8 mouse cellular contexts compared by ENCODE assay signal in genomic region chr7:28168320-28169115, GRCm38 (mm10). TPM values are rescaled to one million over a fixed set of nuclear protein-coding genes. Genes with fewer than 3 reads are reported as not detected.
DNase-seq lines count a peak whose midpoint lies in the region; ATAC-seq and TF ChIP-seq lines count a peak whose summit lies in the region.

No protein-coding gene starts in this region.

- DNase-seq in CD4-positive helper T cell, adult 2 months (ENCODE audit: low read depth, low spot score), result peak; percentile 83
- DNase-seq in adrenal gland, postnatal 10 days, result peak; percentile 84

- peaks cover 27% of the 10 kb centered on the region for H3K4me1 ChIP-seq in embryonic facial prominence, embryonic 13.5 days
- peaks cover 14% of the 10 kb centered on the region for H3K4me1 ChIP-seq in heart, embryonic 11.5 days (ENCODE audit: control insufficient read depth, insufficient read depth, low read length)
- peaks cover 11% of the 10 kb centered on the region for H3K4me1 ChIP-seq in kidney, embryonic 14.5 days (ENCODE audit: control insufficient read depth, insufficient read depth, low read length)
- peaks cover 43% of the 10 kb centered on the region for H3K4me1 ChIP-seq in liver, embryonic 12.5 days
- peaks cover 25% of the 10 kb centered on the region for H3K4me1 ChIP-seq in stomach, embryonic 15.5 days

- H3K27me3 ChIP-seq in embryonic facial prominence, embryonic 13.5 days, result no peaks in the 10 kb centered on the region
- no peaks in the 10 kb centered on the region for H3K27me3 ChIP-seq in heart, embryonic 11.5 days (ENCODE audit: control insufficient read depth, insufficient read depth, low read length)
- no peaks in the 10 kb centered on the region for H3K27me3 ChIP-seq in kidney, embryonic 14.5 days (ENCODE audit: control insufficient read depth, insufficient read depth, low read length)
- H3K27me3 ChIP-seq in liver, embryonic 12.5 days (replicated peaks), result no peaks in the 10 kb centered on the region
- H3K27me3 ChIP-seq in myocyte (ENCODE audit: control insufficient read depth, insufficient read depth, insufficient read length), result no peaks in the 10 kb centered on the region
- H3K27me3 ChIP-seq in stomach, embryonic 15.5 days (replicated peaks), result no peaks in the 10 kb centered on the region

- peaks cover 38% of the 10 kb centered on the region for H3K79me2 ChIP-seq in myocyte (ENCODE audit: control insufficient read depth, insufficient read depth)

- no peaks in the 10 kb centered on the region for H3K36me3 ChIP-seq in embryonic facial prominence, embryonic 13.5 days
- no peaks in the 10 kb centered on the region for H3K36me3 ChIP-seq in heart, embryonic 11.5 days (ENCODE audit: control insufficient read depth, insufficient read depth, low read length)
- H3K36me3 ChIP-seq in kidney, embryonic 14.5 days (ENCODE audit: control insufficient read depth, insufficient read depth, low read length), result no peaks in the 10 kb centered on the region
- no peaks in the 10 kb centered on the region for H3K36me3 ChIP-seq in liver, embryonic 12.5 days
- H3K36me3 ChIP-seq in myocyte (ENCODE audit: control insufficient read depth, insufficient read depth), result no peaks in the 10 kb centered on the region
- H3K36me3 ChIP-seq in stomach, embryonic 15.5 days, result no peaks in the 10 kb centered on the region

- 7% methylated on average over 9 of the region's 9 CpGs for WGBS in embryonic facial prominence, embryonic 13.5 days
- WGBS in heart, embryonic 11.5 days (ENCODE audit: insufficient replicate concordance), result 10% methylated on average over 9 of the region's 9 CpGs
- WGBS in kidney, embryonic 14.5 days, result 9% methylated on average over 9 of the region's 9 CpGs
- WGBS in liver, embryonic 12.5 days (ENCODE audit: insufficient replicate concordance), result 6% methylated on average over 9 of the region's 9 CpGs
- 11% methylated on average over 9 of the region's 9 CpGs for WGBS in stomach, embryonic 15.5 days

- H3ac ChIP-seq in myocyte (ENCODE audit: control insufficient read depth, insufficient read length), result no peak overlapping the region

- no peak for TF ChIP-seq POLR2A in myocyte (IDR thresholded peaks at IDR 0.05; ENCODE audit: insufficient read length, low read depth)

- no peak for ATAC-seq in embryonic facial prominence, embryonic 13.5 days (ENCODE audit: insufficient number of reproducible peaks, insufficient read depth, low FRiP score, low TSS enrichment, low read depth)
- no peak for ATAC-seq in heart, embryonic 11.5 days (replicated peaks; ENCODE audit: insufficient number of reproducible peaks, low FRiP score, low TSS enrichment)
- no peak for ATAC-seq in kidney, embryonic 14.5 days (ENCODE audit: low FRiP score, low TSS enrichment)
- ATAC-seq in liver, embryonic 12.5 days, result peak; percentile 37; the same call in 1 of the 2 replicates
- no peak; the same call in 1 of the 2 replicates for ATAC-seq in stomach, embryonic 15.5 days (ENCODE audit: insufficient read depth, low FRiP score, low read depth)

- peak overlapping the region; percentile 90 for H3K9ac ChIP-seq in embryonic facial prominence, embryonic 13.5 days
- H3K9ac ChIP-seq in heart, embryonic 11.5 days (ENCODE audit: low read depth, low read length), result peak overlapping the region; percentile 83
- peak overlapping the region; percentile 91 for H3K9ac ChIP-seq in kidney, embryonic 14.5 days (ENCODE audit: low read depth, low read length)
- H3K9ac ChIP-seq in liver, embryonic 12.5 days, result peak overlapping the region; percentile 84
- peak overlapping the region; percentile 37 for H3K9ac ChIP-seq in stomach, embryonic 15.5 days

- H3K9me3 ChIP-seq in embryonic facial prominence, embryonic 13.5 days, result no peaks in the 10 kb centered on the region
- H3K9me3 ChIP-seq in heart, embryonic 11.5 days (replicated peaks; ENCODE audit: control insufficient read depth, low read length), result peaks cover 3% of the 10 kb centered on the region; the same call in 1 of the 2 replicates
- H3K9me3 ChIP-seq in kidney, embryonic 14.5 days (ENCODE audit: control insufficient read depth, low read length), result no peaks in the 10 kb centered on the region
- peaks cover 7% of the 10 kb centered on the region for H3K9me3 ChIP-seq in liver, embryonic 12.5 days (replicated peaks)
- H3K9me3 ChIP-seq in stomach, embryonic 15.5 days, result no peaks in the 10 kb centered on the region

- peak overlapping the region; percentile 79 for H3K4me2 ChIP-seq in embryonic facial prominence, embryonic 13.5 days
- H3K4me2 ChIP-seq in heart, embryonic 11.5 days, result peak overlapping the region; percentile 68
- H3K4me2 ChIP-seq in kidney, embryonic 14.5 days (replicated peaks; ENCODE audit: low read depth, low read length), result peak overlapping the region; percentile 88
- H3K4me2 ChIP-seq in liver, embryonic 12.5 days, result peak overlapping the region; percentile 99
- peak overlapping the region; percentile 77 for H3K4me2 ChIP-seq in myocyte (ENCODE audit: low read depth)
- peak overlapping the region; percentile 84 for H3K4me2 ChIP-seq in stomach, embryonic 15.5 days

- peak overlapping the region; percentile 70 for H3K4me3 ChIP-seq in embryonic facial prominence, embryonic 13.5 days
- peak overlapping the region; percentile 89 for H3K4me3 ChIP-seq in heart, embryonic 11.5 days (ENCODE audit: low read depth, low read length)
- peak overlapping the region; percentile 88 for H3K4me3 ChIP-seq in kidney, embryonic 14.5 days (ENCODE audit: low read length)
- H3K4me3 ChIP-seq in liver, embryonic 12.5 days, result peak overlapping the region; percentile 90
- peak overlapping the region; percentile 81 for H3K4me3 ChIP-seq in myocyte
- peak overlapping the region; percentile 84 for H3K4me3 ChIP-seq in stomach, embryonic 15.5 days (replicated peaks)

- peak overlapping the region; percentile 89 for H3K27ac ChIP-seq in embryonic facial prominence, embryonic 13.5 days
- peak overlapping the region; percentile 85 for H3K27ac ChIP-seq in heart, embryonic 11.5 days (ENCODE audit: low read depth, low read length)
- H3K27ac ChIP-seq in kidney, embryonic 14.5 days (ENCODE audit: low read depth, low read length), result peak overlapping the region; percentile 88
- H3K27ac ChIP-seq in liver, embryonic 12.5 days, result peak overlapping the region; percentile 92
- H3K27ac ChIP-seq in stomach, embryonic 15.5 days, result peak overlapping the region; percentile 89

TF ChIP-seq in myocyte, 11 proteins besides CTCF, POLR2A, EP300 and RAD21:
- no peak for TF ChIP-seq REST (IDR thresholded peaks at IDR 0.05; ENCODE audit: insufficient read depth, insufficient read length)
- TF ChIP-seq TCF12 (IDR thresholded peaks at IDR 0.05; ENCODE audit: insufficient read depth, poor library complexity, severe bottlenecking), result no peak
- TF ChIP-seq POLR2AphosphoS2 (IDR thresholded peaks at IDR 0.05; ENCODE audit: insufficient read length, low read depth), result no peak
- no peak for TF ChIP-seq TCF3 (IDR thresholded peaks at IDR 0.05; ENCODE audit: insufficient read length, low read depth)
- no peak for TF ChIP-seq SRF (IDR thresholded peaks at IDR 0.05; ENCODE audit: control insufficient read depth, insufficient read length, low read depth)
- no peak for TF ChIP-seq E2F4 (IDR thresholded peaks at IDR 0.05; ENCODE audit: insufficient read depth)
- TF ChIP-seq USF1 (IDR thresholded peaks at IDR 0.05; ENCODE audit: low read depth), result no peak
- no peak for TF ChIP-seq MAX (IDR thresholded peaks at IDR 0.05; ENCODE audit: low read depth)
- no peak for TF ChIP-seq CEBPB (IDR thresholded peaks at IDR 0.05; ENCODE audit: insufficient read depth, poor library complexity, severe bottlenecking)
- TF ChIP-seq MYOG (IDR thresholded peaks at IDR 0.05; ENCODE audit: control insufficient read depth in 1 of 3, insufficient read depth in 1 of 3, insufficient read length in 2 of 3, low read depth in 2 of 3), result peak in 1 of 3 experiments; percentile 60
- TF ChIP-seq MYOD1 (IDR thresholded peaks at IDR 0.05; ENCODE audit: control insufficient read depth in 1 of 3, insufficient read length in 2 of 3, low read depth in 2 of 3), result peak in 2 of 3 experiments; percentile 30 to 45
TF ChIP-seq in myocyte: peak in this region for 2.

RNA-seq across cellular contexts. Expression of gene Fbl, which starts 1.0 kb away (rescaled TPM):
- 10 to 100 TPM; 84.3 to 96.3 TPM for total RNA-seq in adrenal gland, postnatal 10 days (2021)
- polyA plus RNA-seq in embryonic facial prominence, embryonic 13.5 days (2015; fragmentation: Nextera tagmentation; extraction: Ambion mirVana), result 140 and 167 TPM in 2 replicates
- 23.9 and 32.3 TPM in 2 replicates for polyA plus RNA-seq in heart, embryonic 11.5 days (2014; fragmentation: Nextera tagmentation; extraction: Ambion mirVana)
- 57.0 and 85.8 TPM in 2 replicates for polyA plus RNA-seq in kidney, embryonic 14.5 days (2014; fragmentation: Nextera tagmentation; extraction: Ambion mirVana)
- polyA plus RNA-seq in liver, embryonic 12.5 days (2016; fragmentation: Nextera tagmentation; extraction: Ambion mirVana), result 150 and 152 TPM in 2 replicates
- polyA plus RNA-seq in myocyte (2012; fragmentation: generic; extraction: Trizol), result 155 TPM
- 108 and 135 TPM in 2 replicates for polyA plus RNA-seq in stomach, embryonic 15.5 days (2015; fragmentation: Nextera tagmentation; extraction: Ambion mirVana)

RNA-seq across cellular contexts. Expression of gene Dyrk1b, which starts 10.8 kb away (rescaled TPM):
- 10 to 100 TPM; 35.6 to 48.1 TPM for total RNA-seq in adrenal gland, postnatal 10 days (2021)
- polyA plus RNA-seq in embryonic facial prominence, embryonic 13.5 days (2015; fragmentation: Nextera tagmentation; extraction: Ambion mirVana), result 14.8 and 14.9 TPM in 2 replicates
- polyA plus RNA-seq in heart, embryonic 11.5 days (2014; fragmentation: Nextera tagmentation; extraction: Ambion mirVana), result 8.5 and 9.9 TPM in 2 replicates
- polyA plus RNA-seq in kidney, embryonic 14.5 days (2014; fragmentation: Nextera tagmentation; extraction: Ambion mirVana), result 19.4 and 19.8 TPM in 2 replicates
- polyA plus RNA-seq in liver, embryonic 12.5 days (2016; fragmentation: Nextera tagmentation; extraction: Ambion mirVana), result 2.8 and 3.1 TPM in 2 replicates
- polyA plus RNA-seq in myocyte (2012; fragmentation: generic; extraction: Trizol), result 25.1 TPM
- polyA plus RNA-seq in stomach, embryonic 15.5 days (2015; fragmentation: Nextera tagmentation; extraction: Ambion mirVana), result 8.1 and 9.3 TPM in 2 replicates

RNA-seq across cellular contexts. Expression of gene 9530053A07Rik, which starts 39.3 kb away (rescaled TPM):
- not detected for total RNA-seq in adrenal gland, postnatal 10 days (2021)
- polyA plus RNA-seq in embryonic facial prominence, embryonic 13.5 days (2015; fragmentation: Nextera tagmentation; extraction: Ambion mirVana), result 0.03 TPM in 2 replicates
- not detected in 2 replicates for polyA plus RNA-seq in heart, embryonic 11.5 days (2014; fragmentation: Nextera tagmentation; extraction: Ambion mirVana)
- not detected in 2 replicates for polyA plus RNA-seq in kidney, embryonic 14.5 days (2014; fragmentation: Nextera tagmentation; extraction: Ambion mirVana)
- 0.01 TPM in 1 of 2 replicates, not detected in the other for polyA plus RNA-seq in liver, embryonic 12.5 days (2016; fragmentation: Nextera tagmentation; extraction: Ambion mirVana)
- polyA plus RNA-seq in myocyte (2012; fragmentation: generic; extraction: Trizol), result 0.11 TPM
- 0.04 and 0.05 TPM in 2 replicates for polyA plus RNA-seq in stomach, embryonic 15.5 days (2015; fragmentation: Nextera tagmentation; extraction: Ambion mirVana)

Comparison
In these comparisons a context has a peak if more than half of its experiments do, and no peak if none do; other contexts are left out.
1. H3K9ac ChIP-seq: peak in every context shown above with its lines; median percentile 91 in kidney, embryonic 14.5 days; 90 in embryonic facial prominence, embryonic 13.5 days; 84 in liver, embryonic 12.5 days; 83 in heart, embryonic 11.5 days; 37 in stomach, embryonic 15.5 days.